Mouse (Mus musculus): Measurements from ENCODE around the gene Tmem163.

GRCm38 (mm10) chr1:127596143-127596542 lies 83.2 kb downstream of the Tmem163 start:
- no peak for TF ChIP-seq POLR2A (IDR thresholded peaks at IDR 0.05; ENCODE audit: insufficient read length, low read depth)
- no peak for TF ChIP-seq MAX (IDR thresholded peaks at IDR 0.05; ENCODE audit: low read depth)
- no peak for TF ChIP-seq E2F4 (IDR thresholded peaks at IDR 0.05; ENCODE audit: insufficient read depth)
- no peak for TF ChIP-seq SRF (IDR thresholded peaks at IDR 0.05; ENCODE audit: control insufficient read depth, insufficient read length, low read depth)
- TF ChIP-seq TCF3 (IDR thresholded peaks at IDR 0.05; ENCODE audit: insufficient read length, low read depth), result no peak
- no peak for TF ChIP-seq POLR2AphosphoS2 (IDR thresholded peaks at IDR 0.05; ENCODE audit: insufficient read length, low read depth)
- no peak for TF ChIP-seq REST (IDR thresholded peaks at IDR 0.05; ENCODE audit: insufficient read depth, insufficient read length)
- no peak for TF ChIP-seq USF1 (IDR thresholded peaks at IDR 0.05; ENCODE audit: low read depth)
- no peak for TF ChIP-seq CEBPB (IDR thresholded peaks at IDR 0.05; ENCODE audit: insufficient read depth, poor library complexity, severe bottlenecking)
- no peak for TF ChIP-seq MYOD1 (IDR thresholded peaks at IDR 0.05; ENCODE audit: control insufficient read depth in 1 of 3, insufficient read length in 2 of 3, low read depth in 2 of 3)
- TF ChIP-seq TCF12 (IDR thresholded peaks at IDR 0.05; ENCODE audit: insufficient read depth, poor library complexity, severe bottlenecking), result no peak
- no peak for TF ChIP-seq MYOG (IDR thresholded peaks at IDR 0.05; ENCODE audit: control insufficient read depth in 1 of 3, insufficient read depth in 1 of 3, insufficient read length in 2 of 3, low read depth in 2 of 3)
